Mouse (Mus musculus) stomach, embryonic 15.5 days (tissue): ENCODE results near the gene Rcn3. TPM values are rescaled to one million over a fixed set of nuclear protein-coding genes. Genes with fewer than 3 reads are reported as not detected.

Source experiments
- ATAC-seq: fragments of 200-750 bp; cut with Nextera tagmentation; 2 replicates; pipeline ENCODE4 v1.8.0; 2017; ENCODE audit warnings: low read depth, moderate number of reproducible peaks, moderate TSS enrichment; ENCODE audit not compliant: insufficient read depth, low FRiP score
- H3K27ac ChIP-seq: fragments of 300-500 bp; sonication (generic); 2 replicates; pipeline ENCODE4 v1.5.1; 2015; ENCODE audit warnings: mild to moderate bottlenecking, inconsistent platforms
- H3K27me3 ChIP-seq: fragments of 300-500 bp; sonication (generic); replicated peaks from 2 replicates; pipeline ENCODE4 v1.6.1; 2015; ENCODE audit warnings: inconsistent platforms
- H3K36me3 ChIP-seq: fragments of 300-500 bp; sonication (generic); 2 replicates; pipeline ENCODE4 v1.6.1; 2015; ENCODE audit warnings: inconsistent platforms
- H3K4me1 ChIP-seq: fragments of 300-500 bp; sonication (generic); 2 replicates; pipeline ENCODE4 v1.6.1; 2015; ENCODE audit warnings: inconsistent platforms
- H3K4me2 ChIP-seq: fragments of 300-500 bp; sonication (generic); 2 replicates; pipeline ENCODE4 v1.6.1; 2015; ENCODE audit warnings: mild to moderate bottlenecking, inconsistent platforms
- H3K4me3 ChIP-seq: fragments of 300-500 bp; sonication (generic); replicated peaks from 2 replicates; pipeline ENCODE4 v1.5.1; 2015; ENCODE audit warnings: inconsistent platforms
- H3K9ac ChIP-seq: fragments of 300-500 bp; sonication (generic); 2 replicates; pipeline ENCODE4 v1.6.1; 2015; ENCODE audit warnings: inconsistent platforms
- H3K9me3 ChIP-seq: fragments of 300-500 bp; sonication (generic); 2 replicates; pipeline ENCODE4 v1.6.1; 2016; ENCODE audit warnings: inconsistent platforms
- WGBS: fragments of 180-500 bp; shearing (Covaris S2); methylation state at CpG from one replicate; pipeline ENCODE4 v1.1.7; 2015; 5-methylcytosine and 5-hydroxymethylcytosine counted together
- polyA plus RNA-seq: library from polyadenylated mRNA; unstranded; fragments of >200 nt; fragmentation: Nextera tagmentation; extraction: Ambion mirVana; gene quantifications from 2 replicates; pipeline ENCODE4 v1.2.1, GENCODE M21; 2015

Gene Rcn3
- polyA plus RNA-seq, 1 experiment from 2014 or later = 320 TPM

DNA sequence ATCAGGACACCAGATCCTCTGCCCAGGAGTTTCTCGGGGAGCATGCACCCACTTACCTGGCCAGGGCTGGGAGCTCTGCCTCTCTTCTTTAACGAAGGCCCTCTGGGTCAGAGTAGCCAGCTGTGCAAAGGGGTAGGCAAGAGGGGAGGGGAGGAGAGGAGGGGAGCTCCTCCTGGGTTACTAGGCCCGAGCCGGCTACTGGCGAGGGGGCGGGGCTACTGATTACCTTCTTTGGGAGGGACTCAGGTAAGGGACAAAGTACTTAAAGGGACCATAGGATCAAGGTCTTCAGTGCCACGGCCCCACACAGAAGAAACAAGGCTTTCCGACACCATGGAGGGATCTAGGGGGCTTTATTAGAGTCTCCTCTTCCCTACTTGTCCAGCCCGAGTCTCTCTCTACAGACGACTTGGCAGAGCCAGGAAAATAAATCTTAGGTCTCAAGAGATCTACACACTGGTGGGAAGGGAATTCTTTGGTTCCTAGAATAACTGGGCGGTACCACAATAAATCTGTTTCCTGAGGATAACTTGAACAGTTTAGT is 30.4 kb downstream of the Rcn3 start:
- Histone ChIP-seq H3K9ac (peak overlapping the region; percentile 34), H3K4me3 (peak overlapping the region; percentile 62), H3K9me3 (no peaks in the 10 kb centered on the region), H3K4me2 (peak overlapping the region; percentile 71), H3K36me3 (0 out of 2 replicates have a peak, but pooled peaks cover 5% of the 10 kb centered on the region), H3K4me1 (peaks cover 19% of the 10 kb centered on the region; the same call in 1 of the 2 replicates), H3K27me3 (no peaks in the 10 kb centered on the region), H3K27ac (peak overlapping the region; percentile 93)
- ATAC-seq = peak; percentile 52
- 20% methylated on average over 10 of the region's 11 CpGs for WGBS

DNA sequence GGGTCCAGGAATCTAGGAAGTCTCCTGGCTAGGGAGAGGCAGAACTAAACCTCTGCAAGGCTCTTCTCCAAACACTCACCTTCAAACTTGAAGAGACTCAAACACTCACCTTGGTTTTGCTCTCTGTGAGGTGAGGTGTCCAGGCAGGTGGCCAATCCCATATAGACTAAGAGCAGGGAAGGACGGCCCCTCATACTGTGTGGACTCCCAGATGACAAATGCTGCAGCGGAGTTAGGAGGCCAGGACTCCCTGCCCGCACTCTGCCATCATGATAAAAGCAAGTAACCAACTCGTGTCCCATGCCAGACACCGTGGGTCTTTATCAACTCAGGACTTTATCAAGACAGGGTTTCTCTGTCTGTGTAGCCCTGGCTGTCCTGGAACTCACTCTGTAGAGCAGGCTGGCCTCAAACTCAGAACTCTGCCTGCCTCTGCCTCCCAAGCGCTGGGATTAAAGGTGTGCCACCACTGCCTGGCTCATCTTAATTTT is 31.3 kb downstream of the Rcn3 start:
- Histone ChIP-seq H3K36me3 (0 out of 2 replicates have a peak, but pooled peaks cover 5% of the 10 kb centered on the region), H3K4me2 (peak overlapping the region; percentile 71), H3K4me1 (peaks cover 19% of the 10 kb centered on the region; the same call in 1 of the 2 replicates), H3K9me3 (no peaks in the 10 kb centered on the region), H3K27me3 (no peaks in the 10 kb centered on the region), H3K27ac (no peak overlapping the region), H3K9ac (no peak overlapping the region), H3K4me3 (no peak overlapping the region)
- ATAC-seq = no peak
- 78% methylated on average over 6 of the region's 6 CpGs for WGBS

GRCm38 (mm10) chr7:45058607-45059571 is 33.1 kb downstream of the Rcn3 start:
- Histone ChIP-seq H3K4me1 (peaks cover 13% of the 10 kb centered on the region; the same call in 1 of the 2 replicates), H3K27me3 (no peaks in the 10 kb centered on the region), H3K9ac (no peak overlapping the region), H3K4me2 (no peak overlapping the region), H3K4me3 (no peak overlapping the region), H3K36me3 (0 out of 2 replicates have a peak, but pooled peaks cover 2% of the 10 kb centered on the region), H3K9me3 (no peaks in the 10 kb centered on the region), H3K27ac (no peak overlapping the region)
- 78% methylated on average over 10 of the region's 10 CpGs for WGBS
- ATAC-seq = no peak

GRCm38 (mm10) chr7:45056972-45057348 is 35.1 kb downstream of the Rcn3 start:
- no peak overlapping the region for H3K9ac ChIP-seq
- H3K4me3 ChIP-seq = no peak overlapping the region
- no peak overlapping the region for H3K27ac ChIP-seq
- H3K4me2 ChIP-seq = no peak overlapping the region
- no peaks in the 10 kb centered on the region for H3K36me3 ChIP-seq
- H3K27me3 ChIP-seq = no peaks in the 10 kb centered on the region
- no peak for ATAC-seq
- peaks cover 12% of the 10 kb centered on the region; the same call in 1 of the 2 replicates for H3K4me1 ChIP-seq
- H3K9me3 ChIP-seq = no peaks in the 10 kb centered on the region

GRCm38 (mm10) chr7:45056329-45056971 is 35.6 kb downstream of the Rcn3 start:
- H3K4me1 ChIP-seq = peaks cover 12% of the 10 kb centered on the region
- H3K9ac ChIP-seq = no peak overlapping the region
- no peak overlapping the region for H3K4me3 ChIP-seq
- ATAC-seq = no peak
- H3K36me3 ChIP-seq = no peaks in the 10 kb centered on the region
- no peaks in the 10 kb centered on the region for H3K27me3 ChIP-seq
- no peak overlapping the region for H3K27ac ChIP-seq
- H3K4me2 ChIP-seq = no peak overlapping the region
- 65% methylated on average over 14 of the region's 14 CpGs for WGBS
- no peaks in the 10 kb centered on the region for H3K9me3 ChIP-seq

GRCm38 (mm10) chr7:45053931-45054510 is 38.0 kb downstream of the Rcn3 start:
- H3K27ac ChIP-seq = peak overlapping the region; percentile 100
- under 1% methylated on average over 33 of the region's 33 CpGs for WGBS
- H3K4me3 ChIP-seq = peak overlapping the region; percentile 82
- peak overlapping the region; percentile 94 for H3K4me2 ChIP-seq
- H3K27me3 ChIP-seq = no peaks in the 10 kb centered on the region
- peaks cover 13% of the 10 kb centered on the region for H3K36me3 ChIP-seq
- peaks cover 17% of the 10 kb centered on the region for H3K4me1 ChIP-seq
- H3K9me3 ChIP-seq = no peaks in the 10 kb centered on the region
- ATAC-seq = peak; percentile 94
- H3K9ac ChIP-seq = peak overlapping the region; percentile 52; the same call in 1 of the 2 replicates

DNA sequence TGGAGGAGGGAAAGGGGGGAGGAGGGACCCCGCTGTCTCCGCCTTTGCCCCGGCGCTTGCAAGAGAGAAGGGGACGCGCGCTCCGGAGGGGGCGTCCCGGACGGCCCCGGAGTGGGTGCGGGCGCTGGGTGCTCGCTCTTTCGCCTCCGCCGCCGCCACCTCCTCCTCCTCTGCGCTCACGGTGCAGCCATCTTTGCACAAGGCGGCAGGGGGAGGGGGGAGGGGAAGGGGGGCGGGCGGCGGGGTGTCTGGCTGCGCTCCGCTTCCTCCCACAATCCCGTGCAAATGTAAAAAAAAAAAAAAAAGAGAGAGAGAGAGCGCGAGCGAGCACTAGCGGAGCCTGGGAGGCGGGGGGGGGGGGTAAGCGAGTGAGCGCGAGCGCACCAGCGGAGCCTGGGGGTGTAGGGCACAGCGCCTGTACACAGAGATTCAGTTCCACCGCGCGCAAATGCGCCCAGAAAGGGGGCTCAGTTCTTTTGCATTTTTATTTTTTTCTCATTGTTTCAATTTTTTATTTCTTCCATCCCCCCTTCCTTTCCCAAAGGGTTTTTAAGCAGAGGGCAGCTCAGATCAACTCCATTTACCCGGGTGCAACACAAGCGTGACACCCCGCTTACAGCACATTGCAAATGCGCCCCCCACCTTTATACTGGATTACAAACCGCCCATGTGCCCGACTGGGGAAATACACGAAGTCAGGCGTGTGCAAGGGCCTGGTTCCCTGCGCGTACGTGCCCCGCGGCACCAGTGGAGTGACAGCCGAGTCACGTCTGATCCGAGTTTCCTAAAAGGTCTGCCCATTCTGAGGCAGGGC is 38.7 kb downstream of the Rcn3 start:
- Histone ChIP-seq H3K27me3 (no peaks in the 10 kb centered on the region), H3K27ac (peak overlapping the region; percentile 100), H3K9ac (peak overlapping the region; percentile 70), H3K4me1 (peaks cover 17% of the 10 kb centered on the region), H3K4me3 (peak overlapping the region; percentile 82), H3K4me2 (peak overlapping the region; percentile 94), H3K36me3 (peaks cover 20% of the 10 kb centered on the region), H3K9me3 (no peaks in the 10 kb centered on the region)
- 1% methylated on average over 23 of the region's 59 CpGs for WGBS
- peak; percentile 27 for ATAC-seq

GRCm38 (mm10) chr7:45052862-45053116 is 39.2 kb downstream of the Rcn3 start, which contains the start of gene Prr12:
Gene Prr12, minus strand, starts transcription at chr7:45052881.
- Histone ChIP-seq H3K4me1 (peaks cover 17% of the 10 kb centered on the region), H3K9me3 (no peaks in the 10 kb centered on the region), H3K4me2 (peak within 1 kb of the TSS; percentile 94), H3K4me3 (peak within 1 kb of the TSS; percentile 82), H3K36me3 (peaks cover 26% of the 10 kb centered on the region), H3K27me3 (no peaks in the 10 kb centered on the region), H3K27ac (peak within 1 kb of the TSS; percentile 100), H3K9ac (peak within 1 kb of the TSS; percentile 70)
- WGBS = 0% methylated on average over 10 of the region's 18 CpGs
- no peak for ATAC-seq

DNA sequence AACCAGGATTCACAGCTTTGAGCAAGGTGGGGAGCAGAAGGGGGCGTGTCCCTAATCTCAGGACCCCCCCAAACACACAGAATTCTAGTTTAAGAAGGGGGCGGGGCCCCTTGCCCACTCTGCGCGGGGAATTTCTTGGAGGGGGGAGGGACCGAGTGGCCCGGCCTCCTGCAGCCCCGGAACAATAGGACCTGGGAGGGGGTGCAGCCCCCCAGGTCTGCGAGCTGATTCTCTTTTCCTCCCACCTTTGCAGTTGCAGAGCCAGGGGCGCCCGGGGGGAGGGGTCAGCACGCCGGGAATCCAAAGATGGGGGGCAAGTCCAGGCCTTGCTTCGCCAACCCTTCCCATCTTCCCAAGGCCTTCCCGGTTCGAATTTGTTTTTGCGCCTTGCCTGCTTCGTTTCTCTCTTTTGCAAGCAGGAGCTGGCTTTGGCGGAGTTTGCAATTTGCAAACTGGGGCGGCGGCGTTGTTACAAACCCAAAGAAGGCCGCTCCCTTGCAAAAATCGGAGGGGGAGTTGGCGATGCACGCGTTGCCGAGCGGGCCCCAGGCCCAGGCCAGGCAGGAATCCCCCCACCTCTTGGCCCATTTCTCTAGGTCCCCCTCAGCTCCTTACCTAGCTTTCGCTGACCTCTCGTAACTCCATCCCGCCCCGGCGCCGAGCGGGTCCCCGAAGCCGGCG is 39.7 kb downstream of the Rcn3 start:
- Histone ChIP-seq H3K27ac (peak overlapping the region; percentile 100), H3K4me1 (peaks cover 17% of the 10 kb centered on the region), H3K4me3 (peak overlapping the region; percentile 82), H3K36me3 (peaks cover 30% of the 10 kb centered on the region), H3K4me2 (peak overlapping the region; percentile 94), H3K27me3 (no peaks in the 10 kb centered on the region), H3K9ac (peak overlapping the region; percentile 70), H3K9me3 (no peaks in the 10 kb centered on the region)
- no peak for ATAC-seq
- WGBS = under 1% methylated on average over 38 of the region's 38 CpGs

GRCm38 (mm10) chr7:45051601-45051974 is 40.4 kb downstream of the Rcn3 start:
- H3K27me3 ChIP-seq = no peaks in the 10 kb centered on the region
- H3K36me3 ChIP-seq = peaks cover 38% of the 10 kb centered on the region
- H3K4me1 ChIP-seq = peaks cover 17% of the 10 kb centered on the region
- 3% methylated on average over 13 of the region's 13 CpGs for WGBS
- ATAC-seq = no peak
- peak overlapping the region; percentile 100 for H3K27ac ChIP-seq
- H3K4me2 ChIP-seq = peak overlapping the region; percentile 94
- no peaks in the 10 kb centered on the region for H3K9me3 ChIP-seq
- peak overlapping the region; percentile 70 for H3K9ac ChIP-seq
- H3K4me3 ChIP-seq = peak overlapping the region; percentile 82
